Mouse (Mus musculus): ENCODE measurements at regions not wholly inside any gene's neighbourhood (a gene's known extent, or its start where the extent isn't known, plus 50 kb on each side); places are given as distances from the start of the nearest gene placed in this dataset.

GRCm38 (mm10) chr14:71432364-71432763, 832.7 kb upstream of the Fam160b2 start:
- DNase-seq (ENCODE audit: low spot score in 2 of 2): no peak

Measured in frontal cortex, postnatal 14 days (tissue).